Mouse (Mus musculus): Measurements from ENCODE around the gene Gm6309. TPM values are rescaled to one million over a fixed set of nuclear protein-coding genes. Genes with fewer than 3 reads are reported as not detected.
"Not testable (repeated sequence)": the region's sequence is repeated elsewhere in the genome, so short reads cannot be mapped to it uniquely, and the experiment has no call there.

Gm6309 gene
- polyA plus RNA-seq, 1 experiment from 2014 or later: not detected

GRCm38 (mm10) chr5:146188712-146189111 lies 18.2 kb upstream of the Gm6309 start:
- 93% methylated on average over 7 of the region's 7 CpGs for WGBS
- Histone ChIP-seq H3K4me1 (replicated peaks; ENCODE audit: control insufficient read depth, insufficient read depth, low read length) (no peaks in the 10 kb centered on the region), H3K36me3 (ENCODE audit: control insufficient read depth, insufficient read depth, low read length) (no peaks in the 10 kb centered on the region), H3K9me3 (ENCODE audit: control insufficient read depth, low read length) (0 out of 2 replicates have a peak, but pooled peaks cover under 1% of the 10 kb centered on the region), H3K27ac (ENCODE audit: low read depth, low read length) (no peak overlapping the region), H3K4me2 (ENCODE audit: low read depth, low read length, severe bottlenecking) (no peak overlapping the region), H3K9ac (ENCODE audit: low read length) (no peak overlapping the region), H3K4me3 (ENCODE audit: low read depth, low read length) (no peak overlapping the region), H3K27me3 (ENCODE audit: control insufficient read depth, insufficient read depth, low read length) (no peaks in the 10 kb centered on the region)
- no peak for ATAC-seq (replicated peaks; ENCODE audit: low FRiP score)
- no peak for DNase-seq (ENCODE audit: low spot score)

GRCm38 (mm10) chr5:146188144-146188543 lies 17.6 kb upstream of the Gm6309 start:
- Histone ChIP-seq H3K27ac (ENCODE audit: low read depth, low read length) (no peak overlapping the region), H3K4me1 (replicated peaks; ENCODE audit: control insufficient read depth, insufficient read depth, low read length) (no peaks in the 10 kb centered on the region), H3K9me3 (ENCODE audit: control insufficient read depth, low read length) (0 out of 2 replicates have a peak, but pooled peaks cover 3% of the 10 kb centered on the region), H3K27me3 (ENCODE audit: control insufficient read depth, insufficient read depth, low read length) (no peaks in the 10 kb centered on the region), H3K36me3 (ENCODE audit: control insufficient read depth, insufficient read depth, low read length) (no peaks in the 10 kb centered on the region), H3K4me2 (ENCODE audit: low read depth, low read length, severe bottlenecking) (no peak overlapping the region), H3K9ac (ENCODE audit: low read length) (no peak overlapping the region), H3K4me3 (ENCODE audit: low read depth, low read length) (no peak overlapping the region)
- 89% methylated on average over 1 of the region's 1 CpGs for WGBS
- DNase-seq (ENCODE audit: low spot score): no peak
- ATAC-seq (replicated peaks; ENCODE audit: low FRiP score): no peak

GRCm38 (mm10) chr5:146187441-146187840 lies 16.9 kb upstream of the Gm6309 start:
- not testable (repeated sequence) for DNase-seq (ENCODE audit: low spot score); H3K9me3 ChIP-seq (ENCODE audit: control insufficient read depth, low read length); H3K36me3 ChIP-seq (ENCODE audit: control insufficient read depth, insufficient read depth, low read length); ATAC-seq (replicated peaks; ENCODE audit: low FRiP score); H3K27me3 ChIP-seq (ENCODE audit: control insufficient read depth, insufficient read depth, low read length); H3K4me2 ChIP-seq (ENCODE audit: low read depth, low read length, severe bottlenecking); H3K9ac ChIP-seq (ENCODE audit: low read length); H3K27ac ChIP-seq (ENCODE audit: low read depth, low read length); H3K4me3 ChIP-seq (ENCODE audit: low read depth, low read length); H3K4me1 ChIP-seq (replicated peaks; ENCODE audit: control insufficient read depth, insufficient read depth, low read length)
- WGBS: 35% methylated on average over 5 of the region's 5 CpGs

DNA sequence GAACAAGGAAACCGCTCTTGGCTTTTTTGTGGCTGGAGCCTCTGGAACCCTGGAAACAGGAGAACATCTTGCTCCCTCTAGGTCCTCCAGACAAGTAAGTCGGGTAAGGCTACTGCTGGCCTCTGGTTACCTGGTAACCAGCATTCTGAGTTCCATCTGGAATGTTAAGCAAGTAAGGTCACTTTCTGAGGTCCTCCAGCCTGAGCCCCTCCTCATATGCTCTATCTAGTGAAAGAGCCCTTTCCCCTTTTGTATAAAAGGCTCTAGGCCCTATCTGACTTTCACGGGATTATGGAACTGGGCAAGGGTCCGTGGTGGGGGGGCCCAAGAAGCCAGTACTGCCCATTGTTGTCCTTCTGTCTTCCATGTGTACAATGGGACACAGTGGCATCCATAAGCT lies 14.7 kb upstream of the Gm6309 start, which contains the start of gene 1700001J03Rik:
Gene 1700001J03Rik, minus strand, starts transcription at position 101 of the 400 bp plus-strand sequence.
- not testable (repeated sequence) for H3K9me3 ChIP-seq (ENCODE audit: control insufficient read depth, low read length); H3K9ac ChIP-seq (ENCODE audit: low read length); ATAC-seq (replicated peaks; ENCODE audit: low FRiP score); H3K27me3 ChIP-seq (ENCODE audit: control insufficient read depth, insufficient read depth, low read length); H3K4me3 ChIP-seq (ENCODE audit: low read depth, low read length); DNase-seq (ENCODE audit: low spot score); H3K4me2 ChIP-seq (ENCODE audit: low read depth, low read length, severe bottlenecking); H3K27ac ChIP-seq (ENCODE audit: low read depth, low read length); H3K4me1 ChIP-seq (replicated peaks; ENCODE audit: control insufficient read depth, insufficient read depth, low read length); H3K36me3 ChIP-seq (ENCODE audit: control insufficient read depth, insufficient read depth, low read length)
- 81% methylated on average over 4 of the region's 4 CpGs for WGBS

DNA sequence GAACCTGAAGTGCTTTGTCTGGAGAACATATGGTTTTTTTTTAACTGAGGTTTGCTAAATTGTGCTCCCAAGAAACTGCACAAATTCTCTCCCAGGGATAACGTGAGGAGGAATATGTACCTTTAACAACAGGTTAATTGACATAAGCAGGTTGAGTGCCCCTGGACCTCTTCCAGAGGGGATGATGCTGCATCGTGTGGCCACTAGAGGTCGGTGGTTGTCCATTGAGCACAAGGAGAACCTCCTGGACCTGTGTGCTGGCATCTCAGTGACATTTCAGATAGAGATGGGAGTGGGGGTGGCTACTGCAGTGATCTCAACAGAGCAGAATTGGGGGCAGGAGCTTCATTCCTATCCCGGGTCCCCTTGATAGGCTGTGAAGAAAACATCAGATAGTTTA lies 2.2 kb upstream of the Gm6309 start:
- not testable (repeated sequence) for H3K9me3 ChIP-seq (ENCODE audit: control insufficient read depth, low read length); H3K27me3 ChIP-seq (ENCODE audit: control insufficient read depth, insufficient read depth, low read length); H3K36me3 ChIP-seq (ENCODE audit: control insufficient read depth, insufficient read depth, low read length); H3K4me1 ChIP-seq (replicated peaks; ENCODE audit: control insufficient read depth, insufficient read depth, low read length); H3K27ac ChIP-seq (ENCODE audit: low read depth, low read length); H3K4me3 ChIP-seq (ENCODE audit: low read depth, low read length); H3K4me2 ChIP-seq (ENCODE audit: low read depth, low read length, severe bottlenecking); H3K9ac ChIP-seq (ENCODE audit: low read length); ATAC-seq (replicated peaks; ENCODE audit: low FRiP score)
- peak; percentile 4 for DNase-seq (ENCODE audit: low spot score)
- WGBS: 70% methylated on average over 4 of the region's 4 CpGs

- not testable (repeated sequence) for DNase-seq (ENCODE audit: low spot score); H3K4me3 ChIP-seq (ENCODE audit: low read depth, low read length); H3K9me3 ChIP-seq (ENCODE audit: control insufficient read depth, low read length); H3K36me3 ChIP-seq (ENCODE audit: control insufficient read depth, insufficient read depth, low read length); H3K4me1 ChIP-seq (replicated peaks; ENCODE audit: control insufficient read depth, insufficient read depth, low read length); H3K27ac ChIP-seq (ENCODE audit: low read depth, low read length); H3K27me3 ChIP-seq (ENCODE audit: control insufficient read depth, insufficient read depth, low read length); ATAC-seq (replicated peaks; ENCODE audit: low FRiP score); H3K9ac ChIP-seq (ENCODE audit: low read length); H3K4me2 ChIP-seq (ENCODE audit: low read depth, low read length, severe bottlenecking)
- WGBS: 91% methylated on average over 3 of the region's 3 CpGs
Observed at GRCm38 (mm10) chr5:146160439-146160838, 10.1 kb downstream of the Gm6309 start, which contains the start of gene Gm5565. Gm5565 (minus strand) TSS chr5:146160539.

DNA sequence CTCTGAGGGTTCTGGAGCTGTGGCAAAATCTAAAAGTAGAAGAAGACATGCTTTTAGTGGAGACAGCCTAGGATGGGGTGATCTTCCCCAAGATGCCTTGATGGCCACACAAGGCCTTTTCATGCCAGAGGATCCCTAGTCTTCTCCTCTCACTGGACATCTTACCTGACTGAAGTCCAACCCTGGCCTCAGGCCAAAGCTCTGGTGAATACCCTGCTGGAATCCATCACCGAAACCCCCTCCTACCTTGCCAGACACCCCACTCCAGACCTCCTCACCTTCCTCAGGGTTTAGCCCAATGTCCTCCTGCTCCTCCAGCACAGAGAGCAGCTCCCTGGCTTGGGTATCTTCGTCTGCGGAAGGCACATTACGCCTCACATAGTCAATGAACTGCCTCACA lies 12.2 kb downstream of the Gm6309 start:
- not testable (repeated sequence) for H3K4me2 ChIP-seq (ENCODE audit: low read depth, low read length, severe bottlenecking); H3K27ac ChIP-seq (ENCODE audit: low read depth, low read length); H3K27me3 ChIP-seq (ENCODE audit: control insufficient read depth, insufficient read depth, low read length); H3K9me3 ChIP-seq (ENCODE audit: control insufficient read depth, low read length); ATAC-seq (replicated peaks; ENCODE audit: low FRiP score); H3K4me3 ChIP-seq (ENCODE audit: low read depth, low read length); H3K4me1 ChIP-seq (replicated peaks; ENCODE audit: control insufficient read depth, insufficient read depth, low read length); DNase-seq (ENCODE audit: low spot score); H3K36me3 ChIP-seq (ENCODE audit: control insufficient read depth, insufficient read depth, low read length); H3K9ac ChIP-seq (ENCODE audit: low read length)
- 80% methylated on average over 4 of the region's 4 CpGs for WGBS

GRCm38 (mm10) chr5:146150454-146150853 lies 20.1 kb downstream of the Gm6309 start:
- H3K27me3 ChIP-seq (ENCODE audit: control insufficient read depth, insufficient read depth, low read length): no peaks in the 10 kb centered on the region
- no peak for DNase-seq (ENCODE audit: low spot score)
- no peak overlapping the region for H3K4me2 ChIP-seq (ENCODE audit: low read depth, low read length, severe bottlenecking)
- no peak overlapping the region for H3K9ac ChIP-seq (ENCODE audit: low read length)
- WGBS: 74% methylated on average over 3 of the region's 3 CpGs
- H3K27ac ChIP-seq (ENCODE audit: low read depth, low read length): no peak overlapping the region
- H3K9me3 ChIP-seq (ENCODE audit: control insufficient read depth, low read length): no peaks in the 10 kb centered on the region; the same call in 1 of the 2 replicates
- ATAC-seq (replicated peaks; ENCODE audit: low FRiP score): no peak
- no peak overlapping the region for H3K4me3 ChIP-seq (ENCODE audit: low read depth, low read length)
- H3K4me1 ChIP-seq (replicated peaks; ENCODE audit: control insufficient read depth, insufficient read depth, low read length): no peaks in the 10 kb centered on the region
- no peaks in the 10 kb centered on the region for H3K36me3 ChIP-seq (ENCODE audit: control insufficient read depth, insufficient read depth, low read length)

GRCm38 (mm10) chr5:146147903-146148302 lies 22.6 kb downstream of the Gm6309 start:
- Histone ChIP-seq H3K4me1 (replicated peaks; ENCODE audit: control insufficient read depth, insufficient read depth, low read length) (no peaks in the 10 kb centered on the region), H3K4me2 (ENCODE audit: low read depth, low read length, severe bottlenecking) (no peak overlapping the region), H3K27ac (ENCODE audit: low read depth, low read length) (no peak overlapping the region), H3K9ac (ENCODE audit: low read length) (no peak overlapping the region), H3K9me3 (ENCODE audit: control insufficient read depth, low read length) (no peaks in the 10 kb centered on the region; the same call in 1 of the 2 replicates), H3K4me3 (ENCODE audit: low read depth, low read length) (no peak overlapping the region), H3K36me3 (ENCODE audit: control insufficient read depth, insufficient read depth, low read length) (no peaks in the 10 kb centered on the region), H3K27me3 (ENCODE audit: control insufficient read depth, insufficient read depth, low read length) (no peaks in the 10 kb centered on the region)
- 46% methylated on average over 2 of the region's 2 CpGs for WGBS
- ATAC-seq (replicated peaks; ENCODE audit: low FRiP score) (no peak), DNase-seq (ENCODE audit: low spot score) (no peak)

Measured in forebrain, embryonic 11.5 days (tissue).